Mouse (Mus musculus): ENCODE data around the gene Pfn3. TPM values are rescaled to one million over a fixed set of nuclear protein-coding genes. Genes with fewer than 3 reads are reported as not detected.
"Not testable (repeated sequence)": the region's sequence is repeated elsewhere in the genome, so short reads cannot be mapped to it uniquely, and the experiment has no call there.

Pfn3 gene
- polyA plus RNA-seq, 1 experiment from 2014 or later: not detected

DNA sequence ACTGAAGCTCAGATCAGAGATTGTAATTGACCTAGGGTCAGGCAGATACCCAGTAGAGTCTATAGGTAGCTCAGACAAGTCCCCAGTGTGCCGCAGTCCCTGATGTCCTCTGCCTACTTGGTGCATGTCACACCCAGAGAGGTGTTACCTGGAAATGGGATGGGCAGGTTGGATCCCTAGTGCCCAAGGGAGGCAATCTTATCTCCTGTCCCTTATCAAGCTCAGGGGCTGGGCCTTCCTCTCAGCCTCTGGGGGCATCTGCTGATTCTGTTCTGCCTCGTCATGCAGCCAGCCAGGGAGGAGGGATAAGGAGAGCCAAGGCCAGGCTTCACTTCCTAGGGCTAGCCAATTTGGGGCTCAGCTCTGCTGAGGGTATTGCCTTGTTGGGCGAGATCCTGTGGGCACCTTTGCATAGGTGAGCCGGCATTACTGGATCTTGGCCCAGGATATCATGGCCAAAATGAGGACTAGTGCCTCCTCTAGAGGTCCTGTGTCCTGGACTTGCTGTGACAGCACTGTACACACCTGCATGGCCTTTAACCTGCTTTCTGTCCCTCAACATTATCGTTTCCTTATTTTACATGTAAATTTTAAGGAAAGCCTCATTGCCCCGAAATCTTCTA, 31.6 kb upstream of the Pfn3 start:
- Histone ChIP-seq H3K27ac (peak overlapping the region; percentile 17; the same call in 1 of the 2 replicates), H3K9me3 (no peaks in the 10 kb centered on the region), H3K4me1 (replicated peaks) (peaks cover 44% of the 10 kb centered on the region), H3K4me3 (peak overlapping the region; percentile 90), H3K27me3 (ENCODE audit: insufficient read depth, poor library complexity, severe bottlenecking) (no peaks in the 10 kb centered on the region), H3K36me3 (peaks cover 39% of the 10 kb centered on the region)
- WGBS: 82% methylated on average over 6 of the region's 6 CpGs
- no peak for DNase-seq (ENCODE audit: low spot score)

DNA sequence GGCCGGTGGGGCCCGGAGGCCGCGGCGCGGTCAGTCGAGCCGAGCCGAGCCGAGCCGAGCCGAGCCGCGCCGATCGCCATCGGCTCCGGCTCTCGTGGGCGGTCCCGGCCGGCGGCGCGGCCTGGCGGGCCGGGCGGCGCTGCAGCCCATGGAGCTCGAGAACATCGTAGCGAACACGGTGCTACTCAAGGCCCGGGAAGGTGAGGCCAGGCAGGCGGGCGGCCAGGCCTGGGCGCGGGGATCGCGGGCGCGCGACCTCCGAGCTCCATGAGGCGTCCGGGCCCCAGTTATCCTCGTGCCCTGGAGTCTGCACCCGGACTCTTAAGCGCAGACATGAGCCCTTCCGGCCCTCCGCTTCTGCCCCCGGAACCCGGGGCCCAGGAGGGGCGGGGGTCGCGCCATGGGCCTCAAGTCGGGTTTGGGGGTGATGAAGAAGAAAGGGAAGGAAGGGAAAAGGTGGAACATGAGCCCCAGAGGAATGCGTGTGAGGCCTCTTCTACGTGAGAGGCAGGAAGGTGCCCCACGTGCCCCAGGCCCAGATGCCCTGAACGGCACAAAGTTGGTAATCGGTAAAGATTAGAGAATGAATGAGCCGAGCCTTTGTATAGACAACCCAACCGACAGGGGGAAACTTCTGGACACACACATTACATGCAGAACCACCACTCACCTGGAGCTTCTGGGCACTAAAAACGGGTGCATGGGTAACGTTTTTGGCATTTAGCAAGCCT, 30.5 kb upstream of the Pfn3 start:
- H3K36me3 ChIP-seq: peaks cover 28% of the 10 kb centered on the region
- peaks cover 44% of the 10 kb centered on the region for H3K4me1 ChIP-seq (replicated peaks)
- under 1% methylated on average over 66 of the region's 66 CpGs for WGBS
- H3K27ac ChIP-seq: peak overlapping the region; percentile 96
- peak overlapping the region; percentile 90 for H3K4me3 ChIP-seq
- no peak for DNase-seq (ENCODE audit: low spot score)
- H3K9me3 ChIP-seq: no peaks in the 10 kb centered on the region
- H3K27me3 ChIP-seq (ENCODE audit: insufficient read depth, poor library complexity, severe bottlenecking): no peaks in the 10 kb centered on the region

DNA sequence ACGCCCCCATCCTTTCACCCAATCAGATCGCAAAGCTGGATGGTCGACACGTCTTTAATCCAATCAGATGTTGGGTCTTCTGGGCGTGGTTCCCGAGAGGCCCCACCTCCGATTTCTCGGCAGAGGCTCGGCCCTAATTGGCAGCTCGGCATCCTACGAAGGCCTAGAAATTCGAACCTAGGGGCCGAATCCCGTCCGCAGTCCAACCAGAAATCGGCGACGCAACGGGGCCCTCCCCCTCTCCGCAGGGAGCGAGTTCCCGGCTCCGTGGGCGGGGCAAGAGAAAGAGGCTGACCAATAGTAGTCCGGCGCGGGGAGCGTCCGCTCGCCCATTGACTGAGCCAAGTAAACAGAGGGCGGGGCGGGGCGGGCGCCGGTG, 29.9 kb upstream of the Pfn3 start, which contains the start of gene Grk6:
Grk6 (plus strand) TSS at position 136 of the 379 bp plus-strand sequence.
- WGBS: 1% methylated on average over 35 of the region's 35 CpGs
- Histone ChIP-seq H3K4me3 (peak within 1 kb of the TSS; percentile 90), H3K27ac (peak within 1 kb of the TSS; percentile 96), H3K36me3 (peaks cover 22% of the 10 kb centered on the region), H3K9me3 (no peaks in the 10 kb centered on the region), H3K27me3 (ENCODE audit: insufficient read depth, poor library complexity, severe bottlenecking) (no peaks in the 10 kb centered on the region), H3K4me1 (replicated peaks) (peaks cover 44% of the 10 kb centered on the region)
- DNase-seq (ENCODE audit: low spot score): peak; percentile 99

DNA sequence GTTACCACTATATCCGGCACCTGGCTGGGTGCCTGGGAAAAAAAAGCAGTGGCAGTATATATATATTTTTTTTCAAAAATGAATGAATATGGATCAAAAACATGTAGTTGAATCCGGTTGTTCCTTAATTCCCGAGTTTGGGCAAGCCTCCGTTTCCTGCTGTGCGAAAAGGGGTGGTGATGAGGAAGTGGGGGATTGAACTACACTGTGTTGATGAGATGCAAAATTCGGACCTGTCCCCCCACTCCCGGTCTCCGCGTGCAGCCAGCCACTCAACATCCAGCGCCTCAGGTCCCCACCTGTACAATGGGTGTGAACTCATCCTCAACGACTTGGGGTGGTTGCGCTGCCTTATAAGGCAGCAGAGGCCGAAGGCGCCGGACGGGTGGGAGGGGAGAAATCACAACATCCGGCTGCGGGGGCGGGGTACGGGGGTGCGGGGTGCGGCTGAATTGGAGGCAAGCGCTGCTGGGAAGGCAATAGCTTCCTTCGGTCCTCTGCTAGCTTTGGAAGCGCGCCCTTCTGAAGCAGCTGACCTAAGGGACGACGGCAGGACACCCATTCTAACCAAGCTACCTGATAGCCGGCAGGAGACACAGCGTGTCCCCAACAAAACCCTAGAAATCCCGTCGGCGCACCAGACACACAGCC, 29.4 kb upstream of the Pfn3 start:
- DNase-seq (ENCODE audit: low spot score): no peak
- H3K9me3 ChIP-seq: no peaks in the 10 kb centered on the region
- peak overlapping the region; percentile 90 for H3K4me3 ChIP-seq
- peaks cover 44% of the 10 kb centered on the region for H3K4me1 ChIP-seq (replicated peaks)
- peak overlapping the region; percentile 96 for H3K27ac ChIP-seq
- peaks cover 17% of the 10 kb centered on the region for H3K36me3 ChIP-seq
- 1% methylated on average over 33 of the region's 33 CpGs for WGBS
- H3K27me3 ChIP-seq (ENCODE audit: insufficient read depth, poor library complexity, severe bottlenecking): no peaks in the 10 kb centered on the region

DNA sequence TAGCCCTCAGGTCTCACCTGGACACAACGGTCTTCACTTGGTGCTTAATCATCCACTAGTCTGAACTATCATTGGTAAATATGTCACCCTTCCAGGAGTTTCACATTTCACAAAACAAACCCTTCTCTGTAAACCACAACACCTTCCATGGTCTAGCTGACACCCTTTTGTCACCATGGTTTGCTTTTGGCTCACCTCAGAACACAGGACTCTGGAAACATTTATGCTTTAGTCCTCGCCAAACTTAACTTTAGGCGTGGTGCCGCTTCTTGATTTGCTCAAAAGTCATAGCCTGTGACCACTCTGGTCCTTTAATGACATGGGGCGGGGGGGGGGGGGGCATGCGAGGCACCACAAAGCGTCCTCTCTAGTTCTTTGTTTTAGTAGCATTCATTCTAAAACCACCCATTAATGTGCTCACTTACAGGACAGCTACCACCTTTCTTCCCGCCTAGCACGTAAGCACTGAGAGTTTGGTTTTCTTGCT, 28.8 kb upstream of the Pfn3 start:
- H3K9me3 ChIP-seq: 0 out of 2 replicates have a peak, but pooled peaks cover 4% of the 10 kb centered on the region
- H3K27ac ChIP-seq: peak overlapping the region; percentile 96
- H3K4me3 ChIP-seq: peak overlapping the region; percentile 90
- WGBS: 45% methylated on average over 9 of the region's 9 CpGs
- H3K27me3 ChIP-seq (ENCODE audit: insufficient read depth, poor library complexity, severe bottlenecking): no peaks in the 10 kb centered on the region
- peaks cover 11% of the 10 kb centered on the region; the same call in 1 of the 2 replicates for H3K36me3 ChIP-seq
- peaks cover 40% of the 10 kb centered on the region for H3K4me1 ChIP-seq (replicated peaks)
- DNase-seq (ENCODE audit: low spot score): no peak

DNA sequence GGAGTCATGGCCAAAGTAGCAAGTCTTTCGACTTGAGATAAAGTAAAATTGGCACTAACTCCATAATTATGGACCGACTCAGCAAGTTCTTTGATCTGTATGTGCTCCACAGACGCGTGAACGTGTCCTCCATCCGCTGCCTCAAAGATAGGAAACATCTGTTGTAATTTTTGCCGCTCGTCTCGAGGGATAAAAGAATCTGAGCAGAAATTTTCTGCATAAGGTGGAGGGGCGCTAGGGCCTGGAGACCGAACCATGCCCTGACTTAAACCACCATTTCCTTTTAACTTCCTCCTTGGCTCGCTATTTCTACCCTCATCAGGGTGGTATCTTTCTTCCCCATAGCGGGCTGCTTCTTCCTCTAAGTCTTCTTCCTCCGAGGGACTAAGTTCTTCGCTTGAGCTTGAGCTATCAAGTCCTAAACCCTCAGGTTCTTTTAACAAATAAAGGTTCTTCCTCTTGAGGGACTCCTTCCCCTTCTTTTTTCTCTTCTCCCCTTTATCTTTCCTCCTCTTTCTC, 22.1 kb upstream of the Pfn3 start:
- 87% methylated on average over 15 of the region's 15 CpGs for WGBS
- H3K9me3 ChIP-seq: peaks cover 28% of the 10 kb centered on the region
- H3K4me3 ChIP-seq; H3K36me3 ChIP-seq; DNase-seq (ENCODE audit: low spot score); H3K27ac ChIP-seq; H3K4me1 ChIP-seq (replicated peaks); H3K27me3 ChIP-seq (ENCODE audit: insufficient read depth, poor library complexity, severe bottlenecking): not testable (repeated sequence)

DNA sequence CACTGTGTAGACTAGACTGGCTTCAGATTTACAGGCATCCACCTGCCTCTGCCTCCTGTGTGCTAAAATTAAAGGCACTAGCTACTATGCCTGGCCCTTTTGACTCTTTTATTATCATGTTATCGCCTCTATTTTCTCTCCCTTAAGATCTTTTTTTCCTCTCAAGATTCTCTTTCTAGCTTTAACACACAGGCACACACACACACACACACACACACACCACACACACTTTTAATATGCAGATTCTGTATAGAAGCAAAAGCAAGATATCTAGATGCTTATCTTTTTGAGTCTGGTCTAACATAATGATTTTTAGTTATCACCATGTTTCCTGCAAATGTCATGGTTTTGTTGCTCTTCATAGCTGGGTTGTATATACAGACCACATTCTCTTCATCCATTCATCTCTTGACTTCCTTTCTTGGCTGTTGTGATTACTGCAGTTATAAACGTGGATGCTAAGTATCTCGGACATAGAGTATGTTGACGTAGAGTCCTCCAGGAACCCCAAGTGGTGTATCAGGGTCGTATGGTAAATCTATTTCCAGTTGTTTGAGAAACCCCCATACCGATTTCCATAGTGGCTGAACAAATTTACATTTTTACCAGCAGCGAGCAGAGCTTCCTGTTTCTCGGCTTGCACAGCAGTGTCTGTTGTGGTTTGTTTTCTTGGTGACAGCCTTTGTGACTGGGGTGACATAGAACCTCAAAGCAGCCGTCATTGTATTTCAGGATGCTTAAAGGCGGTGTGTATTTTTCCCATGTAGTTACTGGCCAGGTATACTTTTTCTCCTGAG, 17.1 kb upstream of the Pfn3 start:
- no peak for DNase-seq (ENCODE audit: low spot score)

DNA sequence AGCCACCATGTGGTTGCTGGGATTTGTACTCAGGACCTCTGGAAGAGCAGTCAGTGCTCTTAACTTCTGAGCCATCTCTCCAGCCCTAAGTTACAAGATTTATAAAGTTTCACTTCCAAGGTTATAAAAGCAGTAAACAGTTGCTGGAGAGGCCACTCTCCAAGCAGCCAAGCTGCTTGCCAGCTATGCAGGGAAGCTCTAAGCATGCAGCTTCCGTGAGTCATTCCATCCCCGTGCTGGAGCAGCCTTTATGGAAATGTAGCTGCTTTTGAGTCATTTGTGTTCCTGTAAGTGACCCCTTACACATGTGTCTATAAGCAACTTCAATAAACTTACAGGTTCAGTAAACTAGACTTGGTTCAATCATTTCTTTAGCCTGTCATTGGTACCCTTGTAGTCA, 15.5 kb upstream of the Pfn3 start:
- Histone ChIP-seq H3K4me1 (replicated peaks) (no peaks in the 10 kb centered on the region), H3K27me3 (ENCODE audit: insufficient read depth, poor library complexity, severe bottlenecking) (no peaks in the 10 kb centered on the region), H3K9me3 (peaks cover 9% of the 10 kb centered on the region), H3K27ac (no peak overlapping the region), H3K4me3 (no peak overlapping the region), H3K36me3 (no peaks in the 10 kb centered on the region)
- DNase-seq (ENCODE audit: low spot score): no peak
- WGBS: 90% methylated on average over 2 of the region's 2 CpGs

More for the DNA sequence above, 17.1 kb upstream of the Pfn3 start:
- peaks cover 11% of the 10 kb centered on the region for H3K9me3 ChIP-seq
- H3K36me3 ChIP-seq: no peaks in the 10 kb centered on the region
- 83% methylated on average over 10 of the region's 10 CpGs for WGBS
- H3K27me3 ChIP-seq (ENCODE audit: insufficient read depth, poor library complexity, severe bottlenecking): no peaks in the 10 kb centered on the region
- H3K4me3 ChIP-seq: no peak overlapping the region
- H3K4me1 ChIP-seq (replicated peaks): no peaks in the 10 kb centered on the region
- no peak overlapping the region for H3K27ac ChIP-seq

DNA sequence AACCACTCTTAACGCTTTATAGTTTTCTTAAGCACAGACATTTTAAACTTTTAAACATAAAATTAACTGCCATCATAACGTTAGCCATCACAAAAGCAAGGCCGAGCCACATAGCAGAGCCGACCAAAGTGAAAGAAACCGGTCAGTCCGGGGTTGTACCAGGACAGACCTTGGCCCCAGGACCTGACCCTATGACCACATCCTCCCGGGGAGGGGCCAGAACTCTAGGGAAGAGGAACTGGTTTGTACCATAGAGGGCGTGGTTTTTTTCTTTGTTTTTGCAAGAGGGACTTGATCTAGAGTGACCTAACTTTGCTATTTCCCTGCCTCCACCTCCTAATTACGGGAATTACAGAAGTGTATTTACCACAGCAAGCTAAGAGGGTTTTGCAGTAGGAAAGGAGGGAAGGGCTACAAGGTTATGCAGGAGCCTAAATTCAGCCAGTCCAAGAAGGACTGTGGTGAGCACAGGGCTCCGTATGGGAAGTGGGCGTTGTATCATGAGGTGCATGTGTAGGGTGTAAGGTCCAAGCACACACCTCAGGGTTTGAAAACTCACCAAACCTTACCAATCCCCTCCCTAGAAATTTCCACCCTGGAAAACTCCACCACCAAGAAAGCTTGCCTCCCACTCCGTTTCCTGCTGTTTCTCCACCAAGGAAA, 14.3 kb upstream of the Pfn3 start:
- no peaks in the 10 kb centered on the region for H3K4me1 ChIP-seq (replicated peaks)
- no peaks in the 10 kb centered on the region for H3K36me3 ChIP-seq
- peaks cover 9% of the 10 kb centered on the region for H3K9me3 ChIP-seq
- no peak overlapping the region for H3K27ac ChIP-seq
- H3K4me3 ChIP-seq: no peak overlapping the region
- WGBS: 69% methylated on average over 12 of the region's 12 CpGs
- no peak for DNase-seq (ENCODE audit: low spot score)
- no peaks in the 10 kb centered on the region for H3K27me3 ChIP-seq (ENCODE audit: insufficient read depth, poor library complexity, severe bottlenecking)

DNA sequence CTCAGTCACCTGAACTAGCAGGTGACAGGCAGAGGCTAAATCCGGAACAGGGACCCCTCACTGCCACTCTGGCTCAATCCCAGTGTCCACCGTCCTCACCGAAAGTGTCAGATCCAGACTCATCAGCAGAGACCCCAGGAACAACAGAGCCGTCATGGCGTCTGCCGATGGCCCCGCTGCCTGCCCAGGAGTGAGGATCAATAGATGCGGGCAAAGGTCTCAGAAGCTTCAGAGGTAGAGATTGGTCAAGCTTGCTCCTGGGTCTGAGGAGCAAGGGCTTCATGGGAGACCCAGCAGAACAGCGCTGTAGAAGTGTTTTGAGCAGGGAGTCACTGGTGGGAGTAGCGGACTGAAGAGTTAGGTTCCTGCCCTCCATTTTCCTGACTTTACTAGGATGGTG, 11.6 kb upstream of the Pfn3 start, which contains the start of gene F12:
F12 (minus strand) TSS at position 181 of the 400 bp plus-strand sequence.
- peaks cover 14% of the 10 kb centered on the region for H3K27me3 ChIP-seq (ENCODE audit: insufficient read depth, poor library complexity, severe bottlenecking)
- H3K4me3 ChIP-seq: no peak within 1 kb of the TSS
- 92% methylated on average over 10 of the region's 10 CpGs for WGBS
- no peaks in the 10 kb centered on the region for H3K36me3 ChIP-seq
- no peak within 1 kb of the TSS for H3K27ac ChIP-seq
- no peaks in the 10 kb centered on the region; the same call in 1 of the 2 replicates for H3K9me3 ChIP-seq
- no peak for DNase-seq (ENCODE audit: low spot score)
- peaks cover under 1% of the 10 kb centered on the region for H3K4me1 ChIP-seq (replicated peaks)

DNA sequence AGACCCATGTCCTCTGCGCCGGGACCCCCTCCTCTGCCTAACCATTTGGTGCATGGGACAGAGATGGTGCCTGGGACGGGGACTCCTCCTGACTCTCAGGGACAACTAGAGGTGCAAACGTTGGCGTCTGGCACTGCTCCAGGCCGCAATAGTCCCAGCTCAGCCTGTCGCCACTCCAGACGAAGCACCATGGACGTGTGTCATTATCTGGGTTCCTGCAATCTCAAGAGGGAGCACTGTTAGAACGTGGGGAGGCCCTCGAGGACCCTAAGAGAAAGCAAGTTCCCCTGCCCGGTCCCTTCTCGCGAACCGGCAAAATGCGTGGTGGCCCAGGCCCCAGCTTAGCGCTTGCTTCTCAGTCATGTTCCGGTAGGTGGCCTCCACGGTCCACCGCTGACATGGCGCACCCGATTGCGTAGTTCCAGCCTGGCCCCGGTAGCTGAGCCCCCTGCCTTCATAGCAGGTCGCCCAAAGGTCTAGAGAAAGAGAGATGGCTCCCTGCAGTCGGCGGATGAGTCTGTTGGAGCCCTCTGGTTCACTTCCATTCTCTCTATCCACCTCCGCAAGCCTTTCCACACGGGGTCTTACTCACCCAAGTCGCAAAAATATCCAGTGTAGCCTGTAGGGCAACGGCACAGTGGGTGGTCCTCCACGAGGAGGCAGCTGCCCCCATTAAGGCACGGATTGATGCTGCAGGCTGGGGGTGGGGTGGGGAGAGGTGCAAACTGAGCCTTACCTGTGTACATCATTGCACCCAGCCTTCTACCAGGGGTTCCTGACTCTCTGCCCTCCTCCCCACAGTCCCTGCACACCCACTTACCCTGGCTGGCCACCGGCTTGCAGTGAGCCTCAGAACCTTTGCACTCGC, 6.1 kb upstream of the Pfn3 start:
- peak overlapping the region; percentile 17; the same call in 1 of the 2 replicates for H3K27ac ChIP-seq
- peaks cover 23% of the 10 kb centered on the region for H3K4me1 ChIP-seq (replicated peaks)
- peak overlapping the region; percentile 37 for H3K4me3 ChIP-seq
- 15% methylated on average over 35 of the region's 35 CpGs for WGBS
- peak; percentile 72 for DNase-seq (ENCODE audit: low spot score)
- no peaks in the 10 kb centered on the region for H3K36me3 ChIP-seq
- H3K27me3 ChIP-seq (ENCODE audit: insufficient read depth, poor library complexity, severe bottlenecking): peaks cover 61% of the 10 kb centered on the region
- no peaks in the 10 kb centered on the region for H3K9me3 ChIP-seq

Data from hindbrain, embryonic 10.5 days (tissue).